Mouse (Mus musculus) CD8-positive naive resting alpha-beta T cell, adult 2 months (primary cell): ENCODE results near the gene Rsbn1l.
A peak's percentile ranks its signal among the peaks of the same experiment; 100 is the strongest.

Source experiments
- DNase-seq, 2 experiments: peaks; one replicate each; pipeline ENCODE4 v3.0.0; 2022; ENCODE audit warnings: low read depth in 2 of 2, low spot score in 2 of 2

The Rsbn1l gene

GRCm38 (mm10) chr5:20911741-20912140 lies 44.5 kb downstream of the Rsbn1l start:
- DNase-seq = no peak

GRCm38 (mm10) chr5:20906191-20906590 lies 50.0 kb downstream of the Rsbn1l start:
- DNase-seq = no peak

GRCm38 (mm10) chr5:20905437-20905836 lies 50.8 kb downstream of the Rsbn1l start:
- no peak for DNase-seq

- no peak for DNase-seq
Measured at GRCm38 (mm10) chr5:20904647-20905046, 51.6 kb downstream of the Rsbn1l start.

GRCm38 (mm10) chr5:20897446-20898167 lies 58.6 kb downstream of the Rsbn1l start:
- DNase-seq = no peak

- DNase-seq = no peak
Measured at GRCm38 (mm10) chr5:20884036-20884620, 72.1 kb downstream of the Rsbn1l start.

- peak; percentile 95 to 97 for DNase-seq
Measured at GRCm38 (mm10) chr5:20881915-20882800, 74.0 kb downstream of the Rsbn1l start, which contains the start of the genes Phtf2 and Tmem60. Phtf2 (minus strand) TSS chr5:20882124. Tmem60 (plus strand) TSS chr5:20882191.

GRCm38 (mm10) chr5:20880797-20881775 lies 75.1 kb downstream of the Rsbn1l start:
- peak; percentile 35 to 39 for DNase-seq

- no peak for DNase-seq
Measured at GRCm38 (mm10) chr5:20880386-20880785, 75.8 kb downstream of the Rsbn1l start.

- no peak for DNase-seq
Measured at GRCm38 (mm10) chr5:20876934-20877426, 79.2 kb downstream of the Rsbn1l start.

- DNase-seq = no peak
Measured at GRCm38 (mm10) chr5:20873146-20873545, 83.1 kb downstream of the Rsbn1l start.

- no peak for DNase-seq
Measured at GRCm38 (mm10) chr5:20865193-20865755, 90.9 kb downstream of the Rsbn1l start.

- no peak for DNase-seq
Measured at GRCm38 (mm10) chr5:20864216-20864969, 91.8 kb downstream of the Rsbn1l start.

GRCm38 (mm10) chr5:20861901-20862300 lies 94.3 kb downstream of the Rsbn1l start:
- no peak for DNase-seq

GRCm38 (mm10) chr5:20860565-20860964 lies 95.6 kb downstream of the Rsbn1l start:
- no peak for DNase-seq

GRCm38 (mm10) chr5:20858404-20858803 lies 97.8 kb downstream of the Rsbn1l start:
- DNase-seq = no peak

GRCm38 (mm10) chr5:20855066-20855465 lies 101.1 kb downstream of the Rsbn1l start:
- DNase-seq = no peak

GRCm38 (mm10) chr5:20847010-20847409 lies 109.2 kb downstream of the Rsbn1l start:
- DNase-seq = no peak

- DNase-seq = no peak
Measured at GRCm38 (mm10) chr5:20843816-20844215, 112.4 kb downstream of the Rsbn1l start.
